Mouse (Mus musculus) ES-E14 (cell line): ENCODE measurements around the gene Fance.

ENCODE experiments used
- CHD2 ChIP-seq: IDR thresholded peaks from 2 replicates; pipeline ENCODE4 v1.6.1; 2014; ENCODE audit warnings: mild to moderate bottlenecking, low read depth, low read length, inconsistent platforms
- HCFC1 ChIP-seq: IDR thresholded peaks from 2 replicates; pipeline ENCODE4 v1.6.1; 2012; ENCODE audit warnings: low read length, inconsistent platforms, borderline replicate concordance; ENCODE audit not compliant: insufficient read depth
- MAFK ChIP-seq: IDR thresholded peaks from 2 replicates; pipeline ENCODE4 v1.6.1; 2014; ENCODE audit warnings: mild to moderate bottlenecking, low read depth, low read length, inconsistent platforms; ENCODE audit not compliant: insufficient read depth

DNA sequence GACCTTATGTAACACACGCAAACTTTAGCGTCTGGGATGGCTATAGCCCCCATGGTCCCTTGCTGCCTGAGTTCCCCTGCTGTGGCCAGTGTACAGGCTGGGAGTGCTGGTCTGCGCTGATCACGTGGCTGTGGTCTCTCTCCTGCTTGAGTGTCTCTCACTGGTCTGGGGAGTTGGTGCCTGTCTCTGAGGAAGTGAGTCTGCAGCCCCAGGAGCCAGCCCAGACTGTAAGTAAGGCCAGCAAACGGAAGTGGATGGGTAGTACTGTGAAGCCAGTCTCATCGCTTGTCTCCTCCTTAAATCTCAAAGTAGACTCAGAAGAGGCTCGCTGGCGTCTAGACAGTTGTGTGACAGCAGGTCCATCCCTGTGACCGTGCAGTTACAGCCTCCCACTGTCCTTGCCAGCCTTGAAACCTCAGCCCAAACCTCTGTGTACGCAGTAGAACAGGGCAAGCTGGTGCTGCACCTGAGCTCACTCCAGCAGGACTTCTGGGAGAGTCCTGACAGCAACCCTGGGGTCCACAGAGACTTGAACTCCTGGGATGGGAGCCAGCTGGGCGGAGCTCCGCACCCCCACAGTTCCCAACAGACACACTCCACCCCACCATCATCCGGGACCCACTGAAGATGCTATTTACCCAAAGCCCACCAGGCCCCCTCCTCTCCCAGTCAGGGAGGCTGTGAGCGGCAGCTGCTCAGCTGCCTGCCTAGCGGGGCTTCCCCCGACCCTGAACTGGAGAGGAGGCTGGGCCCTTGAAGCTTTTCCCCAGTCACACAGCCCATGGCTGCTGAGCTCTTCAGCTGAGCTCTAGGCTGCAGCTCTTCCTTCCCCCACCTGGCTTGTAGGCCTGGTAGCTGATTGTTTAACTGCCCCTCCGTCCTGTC is 18.6 kb upstream of the Fance start:
- TF ChIP-seq HCFC1, result no peak
- TF ChIP-seq MAFK, result no peak
- TF ChIP-seq CHD2, result no peak
